Mouse (Mus musculus) left cerebral cortex, postnatal 25 days (tissue): Measurements from ENCODE around the gene Ttc39d. TPM values are rescaled to one million over a fixed set of nuclear protein-coding genes. Genes with fewer than 3 reads are reported as not detected.
A peak's percentile ranks its signal among the peaks of the same experiment; 100 is the strongest.
"Not testable (repeated sequence)": the region's sequence is repeated elsewhere in the genome, so short reads cannot be mapped to it uniquely, and the experiment has no call there.

Source experiments
- DNase-seq, 2 experiments: peaks; one replicate each; pipeline ENCODE4 v3.0.0; 2022; ENCODE audit warnings: low spot score in 2 of 2, mixed read lengths in 1 of 2
- intact Hi-C: fragments of 180-260 bp; cut with DNase I; formaldehyde crosslinking; loops from one replicate; pipeline ENCODE4 v1.15.1; 2025
- total RNA-seq, 2 experiments: library from RNA; stranded (reverse); gene quantifications; 2 replicates each; pipeline ENCODE4 v1.2.3; 2021

Gene Ttc39d
- under 1 TPM in 1 of 2 experiments, not detected in 1; 0.28 TPM for total RNA-seq

DNA sequence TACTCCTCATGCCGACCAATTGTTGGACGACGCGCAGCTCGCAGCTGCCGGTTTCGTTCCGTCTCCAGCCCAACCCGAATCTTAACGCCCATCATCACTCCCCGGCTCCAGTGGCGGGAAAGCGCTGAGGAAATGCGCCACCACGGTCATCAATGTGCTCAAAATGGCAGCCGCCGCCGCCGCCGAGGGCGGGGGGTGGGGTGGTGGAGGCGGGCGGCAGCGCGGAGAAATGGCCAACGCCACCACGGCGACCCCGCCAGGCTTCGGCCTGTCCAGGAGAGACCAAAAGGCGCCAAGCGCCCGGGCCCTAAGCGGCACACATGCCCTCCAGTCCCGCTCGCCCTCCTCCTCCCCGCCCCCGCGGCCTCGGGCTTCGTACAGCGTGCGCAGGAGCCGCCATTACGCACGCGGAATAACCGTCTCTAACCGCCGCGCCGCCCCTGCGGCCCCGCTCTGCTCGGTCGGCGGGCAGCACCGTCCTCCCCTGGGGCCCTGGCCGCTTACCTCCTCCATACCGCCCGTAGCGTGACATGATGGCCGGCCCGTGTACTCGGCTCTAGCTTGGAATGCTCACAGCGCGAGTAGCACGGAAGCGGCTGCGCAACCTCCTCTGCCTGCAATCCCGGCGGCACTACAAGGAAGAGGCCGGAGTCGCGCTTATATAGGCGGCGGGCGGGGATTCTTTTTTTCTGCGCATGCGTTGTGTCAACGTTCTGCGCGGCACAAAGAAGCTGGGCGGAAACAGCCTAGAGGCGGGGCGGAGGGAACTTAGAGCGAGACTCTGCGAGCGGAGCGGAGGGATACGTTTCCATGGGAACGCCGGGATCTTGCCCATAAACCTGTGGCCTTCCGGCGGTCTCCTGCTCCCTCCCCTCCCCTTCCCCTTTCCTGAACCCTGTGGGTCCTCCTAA is at the start of gene Ttc39d, which contains the start of gene Srsf7:
Gene Ttc39d, plus strand, starts transcription at position 790 of the 911 bp plus-strand sequence.
Gene Srsf7, minus strand, starts transcription at position 637 of the 911 bp plus-strand sequence.
- intact Hi-C loops: loop anchor here (2.0 to 5.0 kb wide), 2 partner anchors 18 to 275 kb away; partner anchors contain the start of genes Gemin6 and Sos1
- peak; percentile 97 to 98 for DNase-seq

DNA sequence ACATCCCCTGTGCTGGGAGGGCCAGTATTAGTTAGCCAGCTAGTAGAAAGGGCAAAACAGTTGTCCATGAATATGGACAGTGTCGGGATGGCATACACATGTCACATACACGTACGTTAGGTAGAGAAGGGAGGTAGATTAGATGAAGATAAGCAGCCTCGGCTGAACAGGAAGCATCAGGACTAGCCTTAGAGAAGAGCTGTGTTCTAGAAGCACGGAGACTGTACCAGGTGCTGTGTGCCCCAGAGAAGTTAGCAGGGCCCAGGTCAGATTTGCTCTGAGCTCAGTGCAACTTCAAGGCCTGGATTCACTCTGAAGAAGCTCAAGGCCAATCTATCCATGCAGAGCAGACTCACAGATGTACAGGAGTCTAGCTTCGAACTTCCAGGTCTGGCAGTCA is 49.8 kb upstream of the Ttc39d start:
- DNase-seq: no peak
- intact Hi-C loops: no loop called here

- intact Hi-C loops: no loop called here
- DNase-seq: peak; percentile 42 to 66
Measured at GRCm38 (mm10) chr17:80160454-80160853, 46.8 kb upstream of the Ttc39d start.

- DNase-seq: no peak
- intact Hi-C loops: no loop called here
Measured at GRCm38 (mm10) chr17:80163991-80164390, 43.3 kb upstream of the Ttc39d start.

- DNase-seq: peak; percentile 78 to 97
- intact Hi-C loops: loop anchor here (1.0 to 2.0 kb wide), 3 partner anchors 39 to 86 kb away; partner anchors contain the start of gene Galm
Measured at GRCm38 (mm10) chr17:80165741-80166140, 41.5 kb upstream of the Ttc39d start.

GRCm38 (mm10) chr17:80166346-80166745 is 40.9 kb upstream of the Ttc39d start:
- DNase-seq: peak; percentile 41 to 76
- intact Hi-C loops: loop anchor here (1.0 to 2.0 kb wide), 3 partner anchors 40 to 87 kb away; partner anchors contain the start of gene Galm

GRCm38 (mm10) chr17:80167436-80167835 is 39.8 kb upstream of the Ttc39d start:
- intact Hi-C loops: loop anchor here (2.0 kb wide), 1 partner anchor 41 kb away; the partner anchor contains the start of gene Galm
- no peak for DNase-seq

DNA sequence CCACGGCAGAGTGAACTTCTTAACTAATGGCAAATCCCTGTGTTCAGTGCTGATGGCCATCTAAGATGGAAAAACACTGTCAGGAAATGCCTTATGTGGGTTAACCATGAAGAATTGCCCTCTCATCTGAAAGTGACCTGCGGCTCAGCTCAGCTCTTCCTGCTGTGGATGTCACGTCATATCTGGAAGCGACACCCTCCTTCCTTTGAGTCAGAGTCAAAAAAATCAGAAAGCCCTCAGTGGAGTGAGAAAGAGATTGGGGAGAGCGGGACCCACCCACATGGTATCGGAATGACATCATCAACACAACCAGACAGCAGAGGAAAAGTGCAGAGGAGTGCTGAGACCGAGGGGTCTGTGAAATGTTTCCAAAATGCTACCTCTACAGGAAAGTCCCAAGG is 39.4 kb upstream of the Ttc39d start:
- intact Hi-C loops: loop anchor here (1.0 to 2.0 kb wide), 2 partner anchors 41 to 106 kb away; partner anchors contain the start of genes Galm and Hnrnpll
- DNase-seq: peak in 1 of 2 experiments; percentile 84

GRCm38 (mm10) chr17:80168425-80169182 is 38.7 kb upstream of the Ttc39d start:
- DNase-seq: peak; percentile 77 to 90
- intact Hi-C loops: loop anchor here (1.0 kb wide), 1 partner anchor 106 kb away; the partner anchor contains the start of gene Hnrnpll

DNA sequence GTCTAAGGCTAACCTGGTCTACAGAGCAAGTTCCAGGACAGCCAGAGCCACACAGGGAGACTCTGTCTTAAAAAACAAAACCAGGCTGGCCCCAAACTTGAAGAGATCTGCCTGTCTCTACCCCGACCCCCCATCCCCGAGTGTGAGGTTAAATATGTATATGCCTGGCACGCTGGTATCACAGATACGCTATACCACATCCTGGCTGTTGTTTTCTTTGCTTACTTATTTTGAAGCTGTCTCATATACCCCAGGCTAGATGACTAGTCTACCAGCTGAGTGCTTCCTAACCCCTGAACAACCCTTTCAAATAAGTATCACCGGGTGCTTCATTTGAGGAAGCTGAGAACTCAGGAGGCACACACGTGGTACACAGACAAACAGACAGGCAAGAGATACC is 37.5 kb upstream of the Ttc39d start:
- intact Hi-C loops: no loop called here
- no peak for DNase-seq

DNA sequence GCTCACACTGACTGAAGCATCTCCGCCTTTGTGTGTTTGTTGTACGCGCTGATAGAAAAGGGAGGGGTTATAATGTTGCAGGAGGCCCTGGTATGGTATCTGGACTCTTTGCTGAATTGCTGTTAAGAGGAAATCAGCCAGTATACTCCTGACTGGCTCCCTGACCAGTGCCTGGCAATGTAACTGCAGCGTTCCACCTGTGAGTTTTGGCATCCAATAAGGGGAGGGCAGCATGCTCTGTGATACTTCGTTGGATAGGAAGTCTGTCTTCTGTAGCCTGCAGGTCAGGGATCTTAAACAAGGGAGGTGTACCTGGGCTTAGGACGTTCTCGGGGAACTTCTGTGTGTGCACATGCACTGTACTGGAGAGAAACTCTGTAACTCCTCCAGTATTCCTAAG is 36.3 kb upstream of the Ttc39d start:
- no peak for DNase-seq
- intact Hi-C loops: no loop called here

DNA sequence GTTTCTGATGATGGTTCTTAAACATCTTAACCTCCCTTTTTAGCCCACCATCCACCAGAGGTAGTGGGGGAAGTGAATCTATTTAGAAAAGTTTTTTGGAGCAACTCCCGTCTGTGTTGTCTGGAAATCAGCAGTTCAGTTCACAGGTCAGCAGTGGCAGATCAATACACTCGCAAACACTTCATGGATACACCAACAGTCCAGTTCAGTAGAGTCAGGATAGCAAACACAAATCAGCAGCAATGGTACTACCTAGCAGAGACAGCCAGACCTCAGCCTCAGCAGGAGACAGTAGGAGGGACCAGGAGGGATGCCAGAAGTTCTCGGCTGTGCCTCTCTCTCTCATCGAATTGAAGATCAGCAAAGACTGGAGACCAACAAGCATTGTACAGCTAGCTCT is 35.3 kb upstream of the Ttc39d start:
- no peak for DNase-seq
- intact Hi-C loops: no loop called here

- no peak for DNase-seq
- intact Hi-C loops: no loop called here
Measured at GRCm38 (mm10) chr17:80172761-80173160, 34.5 kb upstream of the Ttc39d start.

DNA sequence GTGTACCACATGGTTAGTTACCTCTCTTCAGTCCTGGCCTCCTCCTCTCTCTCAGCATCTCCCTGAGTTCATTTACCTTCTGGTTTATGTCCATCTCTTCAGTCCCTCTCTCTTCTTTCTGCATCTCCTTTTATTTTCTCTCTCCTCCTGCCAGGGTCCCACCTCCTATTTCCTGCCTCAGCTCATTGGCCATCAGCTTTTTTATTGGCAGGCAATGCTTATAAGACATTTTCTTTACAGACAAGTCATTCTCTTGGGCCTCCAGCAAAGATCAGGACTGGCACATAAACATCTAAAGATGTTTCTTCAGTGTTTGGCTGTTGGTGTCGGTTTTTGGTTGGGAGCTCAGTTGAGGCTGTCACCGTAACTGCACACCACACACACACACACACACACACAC is 33.6 kb upstream of the Ttc39d start:
- intact Hi-C loops: no loop called here
- no peak for DNase-seq

DNA sequence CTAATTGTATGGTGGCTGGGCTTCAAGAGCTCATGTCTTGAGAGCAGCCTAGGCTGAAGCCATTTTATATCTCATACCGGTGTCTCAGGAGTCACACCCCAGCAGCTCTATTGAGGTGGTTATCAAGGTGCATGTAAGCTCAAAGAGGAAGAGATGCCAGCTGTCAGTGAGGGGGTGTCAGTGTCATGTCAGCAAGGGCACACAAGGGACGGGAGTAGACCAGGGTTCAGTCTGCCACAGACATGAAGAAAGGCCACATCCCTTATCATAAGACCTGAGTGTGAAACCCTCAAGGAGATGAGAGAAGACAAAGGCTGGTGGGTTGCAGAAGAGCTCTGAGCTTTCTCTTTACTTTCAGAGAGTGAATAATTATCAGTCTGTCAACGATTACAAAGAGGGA is 33.1 kb upstream of the Ttc39d start:
- no peak for DNase-seq
- intact Hi-C loops: no loop called here

GRCm38 (mm10) chr17:80174699-80175385 is 32.4 kb upstream of the Ttc39d start:
- DNase-seq: no peak
- intact Hi-C loops: no loop called here

DNA sequence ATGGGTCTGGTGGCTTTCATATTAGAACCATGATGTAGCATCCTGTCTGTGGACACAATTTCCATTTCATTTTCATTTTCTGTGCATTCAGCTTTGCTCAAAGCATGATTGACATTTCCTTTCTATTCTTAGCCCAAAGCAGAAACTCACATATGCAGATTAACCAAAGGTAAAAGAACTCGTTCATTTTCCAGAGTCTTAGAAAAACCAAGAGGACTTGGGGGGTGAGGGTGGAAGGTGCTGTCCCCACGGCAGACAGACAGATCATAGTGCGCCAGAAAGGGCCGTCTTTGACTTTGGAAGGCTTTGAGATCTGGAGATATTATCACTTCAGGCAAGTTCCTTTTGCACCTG is 31.9 kb upstream of the Ttc39d start:
- intact Hi-C loops: no loop called here

GRCm38 (mm10) chr17:80175966-80176365 is 31.3 kb upstream of the Ttc39d start:
- intact Hi-C loops: no loop called here

More for the DNA sequence above, 31.9 kb upstream of the Ttc39d start:
- DNase-seq: no peak

GRCm38 (mm10) chr17:80178846-80179245 is 28.4 kb upstream of the Ttc39d start:
- DNase-seq, intact Hi-C loops: not testable (repeated sequence)

More at GRCm38 (mm10) chr17:80175966-80176365, 31.3 kb upstream of the Ttc39d start:
- DNase-seq: no peak
